10 mouse cellular contexts compared by ENCODE assay signal in genomic region chr2:35628052-35628451, GRCm38 (mm10).
DNase-seq lines count a peak whose midpoint lies in the region; ATAC-seq lines count a peak whose summit lies in the region.
"Had no signal": no experiment of that assay in that cellular context is flagged by ENCODE, and none has a peak within 500 bp of the region (broad histone marks: within the 10 kb centered on the region; RNA-seq: fewer than 3 reads in every experiment).

No protein-coding gene starts in this region.

- no peaks in the 10 kb centered on the region for H3K27me3 ChIP-seq in forebrain, embryonic 13.5 days
- H3K27me3 ChIP-seq in forebrain, embryonic 11.5 days (ENCODE audit: control insufficient read depth, insufficient read depth, low read length): no peaks in the 10 kb centered on the region
- H3K27me3 ChIP-seq in hindbrain, embryonic 15.5 days: no peaks in the 10 kb centered on the region
- H3K27me3 ChIP-seq in hindbrain, embryonic 14.5 days (ENCODE audit: control insufficient read depth, insufficient read depth, low read length): no peaks in the 10 kb centered on the region
- no peaks in the 10 kb centered on the region for H3K27me3 ChIP-seq in forebrain, embryonic 16.5 days (replicated peaks; ENCODE audit: control insufficient read depth, insufficient read depth, low read length)

- no peaks in the 10 kb centered on the region for H3K36me3 ChIP-seq in forebrain, embryonic 13.5 days (ENCODE audit: poor library complexity, severe bottlenecking)
- no peaks in the 10 kb centered on the region for H3K36me3 ChIP-seq in forebrain, embryonic 11.5 days (ENCODE audit: control insufficient read depth, insufficient read depth, low read length)
- no peaks in the 10 kb centered on the region for H3K36me3 ChIP-seq in hindbrain, embryonic 15.5 days
- H3K36me3 ChIP-seq in hindbrain, embryonic 14.5 days (replicated peaks; ENCODE audit: control insufficient read depth, insufficient read depth): no peaks in the 10 kb centered on the region
- no peaks in the 10 kb centered on the region for H3K36me3 ChIP-seq in forebrain, embryonic 16.5 days (ENCODE audit: control insufficient read depth, insufficient read depth)

- DNase-seq in forebrain, embryonic 11.5 days (ENCODE audit: low spot score): no peak
- no peak for DNase-seq in hindbrain, embryonic 14.5 days (ENCODE audit: low spot score)
- no peak for DNase-seq in frontal cortex, postnatal 36 days (ENCODE audit: low spot score in 2 of 2)
- no peak for DNase-seq in retina, embryonic 14.5 days (ENCODE audit: low spot score)
- DNase-seq: gastrocnemius, postnatal 10 days had no signal

- H3K4me1 ChIP-seq in forebrain, embryonic 13.5 days: peaks cover 54% of the 10 kb centered on the region
- peaks cover 5% of the 10 kb centered on the region for H3K4me1 ChIP-seq in forebrain, embryonic 11.5 days (replicated peaks; ENCODE audit: control insufficient read depth, insufficient read depth, low read length)
- peaks cover 32% of the 10 kb centered on the region for H3K4me1 ChIP-seq in hindbrain, embryonic 15.5 days (replicated peaks)
- H3K4me1 ChIP-seq in hindbrain, embryonic 14.5 days (replicated peaks; ENCODE audit: control insufficient read depth, insufficient read depth, low read length): peaks cover 20% of the 10 kb centered on the region
- peaks cover 15% of the 10 kb centered on the region for H3K4me1 ChIP-seq in brown adipose tissue, adult 24 weeks (ENCODE audit: control insufficient read depth, insufficient read depth, insufficient read length, low read length)
- peaks cover 31% of the 10 kb centered on the region for H3K4me1 ChIP-seq in forebrain, embryonic 16.5 days (replicated peaks; ENCODE audit: control insufficient read depth, insufficient read depth, low read length)

- H3K27ac ChIP-seq in forebrain, embryonic 13.5 days: peak overlapping the region; percentile 51
- no peak overlapping the region for H3K27ac ChIP-seq in forebrain, embryonic 11.5 days (ENCODE audit: low read depth, low read length)
- H3K27ac ChIP-seq in hindbrain, embryonic 15.5 days (replicated peaks): peak overlapping the region; percentile 54; the same call in 1 of the 2 replicates
- H3K27ac ChIP-seq in hindbrain, embryonic 14.5 days: no peak overlapping the region
- H3K27ac ChIP-seq in brown adipose tissue, adult 24 weeks (replicated peaks; ENCODE audit: low read depth, low read length): peak overlapping the region; percentile 92
- peak overlapping the region; percentile 15; the same call in 1 of the 2 replicates for H3K27ac ChIP-seq in forebrain, embryonic 16.5 days (ENCODE audit: low read length)

- H3K4me3 ChIP-seq in forebrain, embryonic 13.5 days: no peak overlapping the region
- H3K4me3 ChIP-seq in forebrain, embryonic 11.5 days (ENCODE audit: low read depth, low read length): no peak overlapping the region
- H3K4me3 ChIP-seq in hindbrain, embryonic 15.5 days: no peak overlapping the region
- H3K4me3 ChIP-seq in hindbrain, embryonic 14.5 days (replicated peaks; ENCODE audit: low read length): no peak overlapping the region
- H3K4me3 ChIP-seq in brown adipose tissue, adult 24 weeks (ENCODE audit: insufficient read depth, low read depth, low read length): peak overlapping the region; percentile 29; the same call in 1 of the 2 replicates
- no peak overlapping the region for H3K4me3 ChIP-seq in forebrain, embryonic 16.5 days (replicated peaks; ENCODE audit: low read length)

- H3K9ac ChIP-seq in forebrain, embryonic 13.5 days: no peak overlapping the region
- H3K9ac ChIP-seq in forebrain, embryonic 11.5 days (ENCODE audit: low read length): no peak overlapping the region
- no peak overlapping the region for H3K9ac ChIP-seq in hindbrain, embryonic 15.5 days
- no peak overlapping the region for H3K9ac ChIP-seq in hindbrain, embryonic 14.5 days
- H3K9ac ChIP-seq in forebrain, embryonic 16.5 days (replicated peaks; ENCODE audit: low read depth, low read length): no peak overlapping the region

- 50% methylated on average over 7 of the region's 7 CpGs for WGBS in forebrain, embryonic 13.5 days
- 71% methylated on average over 7 of the region's 7 CpGs for WGBS in forebrain, embryonic 11.5 days
- WGBS in hindbrain, embryonic 15.5 days: 53% methylated on average over 7 of the region's 7 CpGs
- 47% methylated on average over 7 of the region's 7 CpGs for WGBS in hindbrain, embryonic 14.5 days
- WGBS in forebrain, embryonic 16.5 days: 28% methylated on average over 7 of the region's 7 CpGs

- H3K9me3 ChIP-seq in forebrain, embryonic 13.5 days (replicated peaks): no peaks in the 10 kb centered on the region
- H3K9me3 ChIP-seq in forebrain, embryonic 11.5 days (ENCODE audit: control insufficient read depth, low read length): no peaks in the 10 kb centered on the region
- no peaks in the 10 kb centered on the region for H3K9me3 ChIP-seq in hindbrain, embryonic 15.5 days
- H3K9me3 ChIP-seq in hindbrain, embryonic 14.5 days (ENCODE audit: control insufficient read depth, low read length): no peaks in the 10 kb centered on the region
- no peaks in the 10 kb centered on the region for H3K9me3 ChIP-seq in forebrain, embryonic 16.5 days (ENCODE audit: control insufficient read depth, low read length)

- ATAC-seq in forebrain, embryonic 13.5 days: no peak
- no peak for ATAC-seq in forebrain, embryonic 11.5 days (replicated peaks; ENCODE audit: low FRiP score)
- no peak for ATAC-seq in hindbrain, embryonic 15.5 days (ENCODE audit: low FRiP score, low read depth)
- ATAC-seq in hindbrain, embryonic 14.5 days (ENCODE audit: low FRiP score): no peak
- ATAC-seq in forebrain, embryonic 16.5 days: no peak
- ATAC-seq: intestine, postnatal 0 days had no signal

- H3K4me2 ChIP-seq in forebrain, embryonic 13.5 days: no peak overlapping the region
- H3K4me2 ChIP-seq in forebrain, embryonic 11.5 days (ENCODE audit: low read depth, low read length, severe bottlenecking): no peak overlapping the region
- H3K4me2 ChIP-seq in hindbrain, embryonic 15.5 days: no peak overlapping the region
- H3K4me2 ChIP-seq in hindbrain, embryonic 14.5 days (replicated peaks): no peak overlapping the region
- no peak overlapping the region for H3K4me2 ChIP-seq in forebrain, embryonic 16.5 days (ENCODE audit: low read length)

Comparison
In these comparisons a context has a peak if more than half of its experiments do, and no peak if none do; other contexts are left out.
1. H3K27ac ChIP-seq: peak in forebrain, embryonic 13.5 days (single experiment), hindbrain, embryonic 15.5 days (single experiment), brown adipose tissue, adult 24 weeks (single experiment) and forebrain, embryonic 16.5 days (single experiment); none in forebrain, embryonic 11.5 days (single experiment) and hindbrain, embryonic 14.5 days (single experiment).